Mouse (Mus musculus) forebrain, embryonic 16.5 days (tissue): ENCODE measurements at regions not wholly inside any gene's neighbourhood (a gene's known extent, or its start where the extent isn't known, plus 50 kb on each side); places are given as distances from the start of the nearest gene placed in this dataset.
A peak's percentile ranks its signal among the peaks of the same experiment; 100 is the strongest.

Experiments
- ATAC-seq: fragments of 200-750 bp; cut with Nextera tagmentation; 2 replicates; pipeline ENCODE4 v1.8.0; 2017; ENCODE audit warnings: mild to moderate bottlenecking, moderate library complexity
- H3K27ac ChIP-seq: fragments of 300-500 bp; sonication (generic); 2 replicates; pipeline ENCODE4 v1.5.1; 2014; ENCODE audit warnings: low read length, control low read depth
- H3K27me3 ChIP-seq: fragments of 300-500 bp; sonication (generic); replicated peaks from 2 replicates; pipeline ENCODE4 v1.6.1; 2014; ENCODE audit warnings: low read length; ENCODE audit not compliant: control insufficient read depth, insufficient read depth
- H3K36me3 ChIP-seq: fragments of 300-500 bp; sonication (generic); 2 replicates; pipeline ENCODE4 v1.6.1; 2014; ENCODE audit not compliant: control insufficient read depth, insufficient read depth
- H3K4me1 ChIP-seq: fragments of 300-500 bp; sonication (generic); replicated peaks from 2 replicates; pipeline ENCODE4 v1.6.1; 2014; ENCODE audit warnings: low read length; ENCODE audit not compliant: control insufficient read depth, insufficient read depth
- H3K4me2 ChIP-seq: fragments of 300-500 bp; sonication (generic); 2 replicates; pipeline ENCODE4 v1.6.1; 2014; ENCODE audit warnings: mild to moderate bottlenecking, low read length, control low read depth
- H3K4me3 ChIP-seq: fragments of 300-500 bp; sonication (generic); replicated peaks from 2 replicates; pipeline ENCODE4 v1.5.1; 2014; ENCODE audit warnings: mild to moderate bottlenecking, low read length, control low read depth
- H3K9ac ChIP-seq: fragments of 300-500 bp; sonication (generic); replicated peaks from 2 replicates; pipeline ENCODE4 v1.6.1; 2014; ENCODE audit warnings: low read depth, low read length, control low read depth
- H3K9me3 ChIP-seq: fragments of 300-500 bp; sonication (generic); 2 replicates; pipeline ENCODE4 v1.6.1; 2016; ENCODE audit warnings: low read length; ENCODE audit not compliant: control insufficient read depth
- WGBS: fragments of 180-500 bp; shearing (Covaris S2); extraction: QIAGEN DNeasy Blood & Tissue Kit; methylation state at CpG from one replicate; pipeline ENCODE4 v1.1.7; 2014; 5-methylcytosine and 5-hydroxymethylcytosine counted together

DNA sequence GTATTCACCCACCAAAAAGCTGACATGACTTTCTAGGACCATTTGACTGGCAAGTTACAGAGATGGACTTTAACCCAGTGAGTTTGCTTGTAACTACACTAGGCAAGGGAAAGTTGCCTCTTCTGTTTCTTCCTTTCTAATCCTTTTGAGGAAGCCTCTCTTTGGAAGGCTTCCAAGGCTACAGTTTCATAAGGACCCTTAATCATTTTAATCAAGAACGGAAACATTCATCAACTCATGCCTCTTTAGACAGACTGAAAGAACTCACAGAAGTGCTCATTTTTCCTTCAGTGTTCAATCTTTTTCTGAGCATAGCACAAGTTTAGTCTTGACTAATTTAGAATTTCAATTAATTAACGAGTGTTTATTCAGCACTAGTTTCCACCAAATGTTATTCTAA, 84.2 kb downstream of the Ddx1 start:
- H3K27me3 ChIP-seq = no peaks in the 10 kb centered on the region
- no peak overlapping the region for H3K4me3 ChIP-seq
- no peak overlapping the region for H3K27ac ChIP-seq
- H3K9ac ChIP-seq = no peak overlapping the region
- WGBS = 21% methylated on average over 2 of the region's 2 CpGs
- H3K36me3 ChIP-seq = no peaks in the 10 kb centered on the region
- no peaks in the 10 kb centered on the region for H3K9me3 ChIP-seq
- no peak for ATAC-seq
- peaks cover 5% of the 10 kb centered on the region for H3K4me1 ChIP-seq
- H3K4me2 ChIP-seq = no peak overlapping the region

DNA sequence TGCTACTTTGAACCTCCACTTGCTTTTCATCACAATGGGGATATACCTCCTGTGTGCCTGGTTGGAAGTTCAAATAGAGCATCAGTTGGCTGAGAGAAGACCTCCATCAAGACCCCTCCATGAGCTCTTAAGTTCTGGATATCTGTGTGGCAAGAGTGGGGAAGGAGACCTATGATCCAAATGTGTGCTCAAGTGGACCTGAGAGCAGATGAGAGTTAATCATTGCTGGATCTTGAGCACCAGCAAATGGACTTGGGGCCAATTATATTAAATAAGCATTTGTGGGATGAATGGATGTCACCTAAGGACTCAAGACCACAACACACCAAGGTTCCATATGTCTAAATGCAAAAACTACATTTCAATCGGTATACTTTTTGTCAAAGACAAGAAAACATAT, 88.0 kb downstream of the Ddx1 start:
- no peaks in the 10 kb centered on the region for H3K9me3 ChIP-seq
- 93% methylated on average over 1 of the region's 1 CpGs for WGBS
- H3K9ac ChIP-seq = no peak overlapping the region
- peaks cover 11% of the 10 kb centered on the region for H3K4me1 ChIP-seq
- no peak for ATAC-seq
- no peaks in the 10 kb centered on the region for H3K36me3 ChIP-seq
- no peak overlapping the region for H3K4me2 ChIP-seq
- H3K27me3 ChIP-seq = no peaks in the 10 kb centered on the region
- H3K4me3 ChIP-seq = no peak overlapping the region
- H3K27ac ChIP-seq = no peak overlapping the region

DNA sequence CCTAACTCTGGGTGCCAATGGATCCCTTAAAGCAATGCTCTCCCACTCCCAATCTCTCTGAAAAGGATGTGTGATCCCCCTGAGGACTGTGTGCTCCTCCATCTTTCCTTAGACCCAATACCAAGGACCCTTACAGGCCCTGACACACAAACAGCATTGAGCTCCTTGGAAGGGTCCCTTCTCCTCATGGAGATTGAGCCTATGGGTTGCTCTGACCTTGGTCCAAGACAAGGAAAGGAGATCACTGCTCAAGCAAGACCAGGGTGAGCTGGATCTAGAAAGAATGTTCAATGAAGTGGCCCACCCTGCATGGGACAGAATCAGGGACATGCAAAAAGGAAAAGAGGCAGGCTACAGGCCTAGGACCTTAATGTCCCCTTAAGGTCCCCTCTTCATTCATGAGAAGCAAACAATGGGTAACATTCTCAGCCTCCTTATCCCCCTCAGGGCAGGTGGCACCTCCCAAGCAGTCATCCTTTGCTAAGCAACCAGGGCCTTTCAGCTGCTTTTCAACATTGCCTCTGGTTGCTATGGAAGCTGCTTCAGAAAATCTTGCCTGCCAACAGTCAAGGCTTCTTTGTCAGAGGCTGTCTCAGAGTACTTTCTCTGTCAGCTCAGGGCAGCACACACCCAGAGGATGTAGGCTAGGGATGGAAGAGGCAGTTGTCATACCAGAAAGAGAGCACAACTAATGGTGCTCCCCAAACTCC, 89.5 kb downstream of the Ddx1 start:
- H3K36me3 ChIP-seq = no peaks in the 10 kb centered on the region
- H3K4me2 ChIP-seq = no peak overlapping the region
- ATAC-seq = peak; percentile 90
- H3K4me3 ChIP-seq = no peak overlapping the region
- H3K27ac ChIP-seq = peak overlapping the region; percentile 1; the same call in 1 of the 2 replicates
- peaks cover 11% of the 10 kb centered on the region for H3K4me1 ChIP-seq
- no peaks in the 10 kb centered on the region for H3K27me3 ChIP-seq
- H3K9ac ChIP-seq = no peak overlapping the region
- no peaks in the 10 kb centered on the region for H3K9me3 ChIP-seq

- Histone ChIP-seq H3K27me3 (no peaks in the 10 kb centered on the region), H3K4me2 (no peak overlapping the region), H3K9me3 (no peaks in the 10 kb centered on the region), H3K27ac (no peak overlapping the region), H3K4me3 (no peak overlapping the region), H3K4me1 (peaks cover 11% of the 10 kb centered on the region), H3K9ac (no peak overlapping the region), H3K36me3 (no peaks in the 10 kb centered on the region)
- ATAC-seq = no peak
- WGBS = 76% methylated on average over 7 of the region's 7 CpGs
Observed at GRCm38 (mm10) chr12:13157666-13158381, 91.2 kb downstream of the Ddx1 start.

DNA sequence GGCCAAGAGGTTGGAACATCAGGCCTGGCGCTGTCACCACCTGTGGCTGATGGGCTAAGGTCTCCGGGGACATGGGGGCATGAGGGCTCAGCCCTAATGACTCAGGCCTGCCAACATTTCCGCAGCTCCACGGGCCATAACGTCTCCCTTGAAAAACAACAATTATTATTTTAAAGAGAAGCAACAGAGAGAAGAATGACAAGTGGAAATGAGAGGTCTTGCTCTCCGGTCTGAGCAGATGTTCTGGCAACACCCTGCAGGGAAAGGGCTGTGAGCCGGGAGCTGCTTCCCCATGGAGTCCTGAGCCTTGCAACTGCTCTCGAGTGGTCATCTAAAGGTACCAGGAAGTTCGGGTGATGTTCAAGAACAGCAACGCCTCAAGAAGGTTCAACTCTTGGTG, 91.9 kb downstream of the Ddx1 start:
- Histone ChIP-seq H3K27ac (no peak overlapping the region), H3K9me3 (no peaks in the 10 kb centered on the region), H3K4me1 (peaks cover 11% of the 10 kb centered on the region), H3K4me2 (no peak overlapping the region), H3K27me3 (no peaks in the 10 kb centered on the region), H3K9ac (no peak overlapping the region), H3K36me3 (no peaks in the 10 kb centered on the region), H3K4me3 (no peak overlapping the region)
- ATAC-seq = no peak
- 85% methylated on average over 10 of the region's 10 CpGs for WGBS

DNA sequence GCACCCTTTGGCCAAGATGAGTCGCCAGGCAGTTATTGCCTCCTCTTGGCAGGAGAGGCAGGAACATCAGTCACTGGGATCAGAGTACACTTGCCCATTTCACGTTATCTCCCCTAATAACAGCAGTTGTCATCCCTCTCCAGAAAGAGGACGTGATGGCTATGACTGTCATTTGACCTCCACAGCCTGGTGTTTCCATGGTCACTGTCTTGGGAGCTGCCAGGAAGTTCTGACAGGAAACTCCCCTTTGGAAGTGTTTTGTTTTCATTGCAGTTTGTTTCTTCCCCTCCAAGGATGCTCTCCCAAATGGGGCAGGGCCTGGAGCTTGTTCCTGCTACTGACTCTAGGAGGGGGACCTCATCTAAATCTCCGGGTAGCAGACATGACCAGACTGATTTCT, 98.3 kb downstream of the Ddx1 start:
- Histone ChIP-seq H3K27ac (no peak overlapping the region), H3K9ac (no peak overlapping the region), H3K36me3 (no peaks in the 10 kb centered on the region), H3K4me2 (no peak overlapping the region), H3K27me3 (no peaks in the 10 kb centered on the region), H3K4me1 (no peaks in the 10 kb centered on the region), H3K4me3 (no peak overlapping the region), H3K9me3 (no peaks in the 10 kb centered on the region)
- WGBS = 92% methylated on average over 4 of the region's 4 CpGs
- ATAC-seq = no peak

GRCm38 (mm10) chr12:13147251-13147650, 101.8 kb downstream of the Ddx1 start:
- no peaks in the 10 kb centered on the region for H3K36me3 ChIP-seq
- H3K27ac ChIP-seq = no peak overlapping the region
- peaks cover 9% of the 10 kb centered on the region for H3K4me1 ChIP-seq
- H3K9me3 ChIP-seq = no peaks in the 10 kb centered on the region
- H3K4me3 ChIP-seq = no peak overlapping the region
- H3K27me3 ChIP-seq = no peaks in the 10 kb centered on the region
- 86% methylated on average over 4 of the region's 4 CpGs for WGBS
- H3K4me2 ChIP-seq = no peak overlapping the region
- no peak for ATAC-seq
- no peak overlapping the region for H3K9ac ChIP-seq

DNA sequence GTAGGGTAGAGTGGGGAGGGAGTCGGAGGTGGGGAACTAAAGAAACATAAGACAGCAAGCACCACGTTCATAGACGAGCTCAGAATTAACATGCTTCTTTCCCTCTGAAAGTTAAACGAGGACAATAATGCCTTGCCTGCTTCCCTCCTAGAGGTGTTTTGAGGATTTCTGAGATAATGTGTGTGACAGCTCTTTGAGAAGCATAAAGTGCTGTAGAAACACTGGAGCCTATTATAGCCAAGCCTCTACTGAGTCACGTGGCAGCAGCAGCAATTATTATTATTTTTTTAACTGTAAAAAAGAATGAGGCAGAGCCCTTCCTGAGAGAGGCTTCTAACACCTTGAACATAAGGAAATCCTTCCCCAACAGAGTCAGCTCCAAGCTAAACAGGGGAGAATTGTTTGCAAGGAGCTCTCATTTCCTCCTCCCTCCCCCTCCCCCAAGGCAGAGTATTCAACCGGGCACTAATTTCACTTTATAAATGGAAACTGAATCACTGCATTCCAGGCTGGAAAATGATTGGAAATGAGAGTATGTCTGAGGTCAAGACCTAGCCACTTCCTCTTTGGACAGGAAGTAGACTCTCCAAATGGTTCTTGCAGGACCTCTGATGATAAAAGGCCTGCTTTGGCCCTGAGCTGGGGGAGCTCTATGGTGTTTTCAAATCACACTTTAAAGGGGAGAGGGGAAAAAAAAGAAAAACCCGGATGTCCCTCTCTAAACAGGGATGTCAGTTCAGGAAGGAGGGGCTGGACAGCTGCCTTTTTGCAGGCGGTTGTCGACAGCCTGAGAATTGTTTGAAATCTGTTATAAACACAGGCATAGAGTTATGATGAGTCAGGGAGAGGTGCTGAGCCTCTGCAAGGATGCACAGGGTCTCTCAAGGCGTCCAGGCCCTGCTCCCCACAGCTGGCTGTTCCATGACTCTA, 103.6 kb downstream of the Ddx1 start:
- 60% methylated on average over 10 of the region's 10 CpGs for WGBS
- H3K36me3 ChIP-seq = no peaks in the 10 kb centered on the region
- no peak overlapping the region for H3K4me3 ChIP-seq
- peak overlapping the region; percentile 50; the same call in 1 of the 2 replicates for H3K27ac ChIP-seq
- peaks cover 9% of the 10 kb centered on the region for H3K4me1 ChIP-seq
- no peaks in the 10 kb centered on the region for H3K27me3 ChIP-seq
- H3K4me2 ChIP-seq = no peak overlapping the region
- peak; percentile 57 for ATAC-seq
- no peak overlapping the region for H3K9ac ChIP-seq
- H3K9me3 ChIP-seq = no peaks in the 10 kb centered on the region

DNA sequence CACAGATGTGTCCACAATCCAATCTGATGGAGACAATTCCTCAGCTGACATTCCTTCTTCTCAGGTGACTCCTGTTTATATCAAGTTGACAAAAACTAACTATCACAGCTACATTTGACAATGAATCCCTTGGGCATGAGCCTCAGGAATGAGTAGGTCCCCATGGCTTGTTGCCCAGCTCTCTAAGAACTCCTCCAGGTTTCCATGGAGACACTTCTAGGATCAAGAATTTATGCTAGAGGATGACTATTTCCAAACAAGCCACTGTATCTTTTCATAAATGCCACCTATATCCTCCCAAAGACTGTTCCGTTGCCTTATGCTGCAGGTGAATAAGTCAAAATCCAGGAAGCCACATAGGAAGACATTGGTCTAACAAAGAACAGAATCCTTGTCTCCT, 104.3 kb downstream of the Ddx1 start:
- ATAC-seq = 0 out of 2 replicates have a peak, but pooled peaks have one; percentile 45
- H3K27ac ChIP-seq = 0 out of 2 replicates have a peak overlapping the region, but pooled peaks have one; percentile 50

More for the DNA sequence above, 104.3 kb downstream of the Ddx1 start:
- Histone ChIP-seq H3K4me2 (no peak overlapping the region), H3K36me3 (no peaks in the 10 kb centered on the region), H3K4me3 (no peak overlapping the region), H3K9me3 (no peaks in the 10 kb centered on the region), H3K9ac (no peak overlapping the region), H3K27me3 (no peaks in the 10 kb centered on the region), H3K4me1 (peaks cover 9% of the 10 kb centered on the region)
- WGBS = 75% methylated on average over 1 of the region's 1 CpGs
